Mouse (Mus musculus): Measurements from ENCODE around the gene Krtap5-2.

DNA sequence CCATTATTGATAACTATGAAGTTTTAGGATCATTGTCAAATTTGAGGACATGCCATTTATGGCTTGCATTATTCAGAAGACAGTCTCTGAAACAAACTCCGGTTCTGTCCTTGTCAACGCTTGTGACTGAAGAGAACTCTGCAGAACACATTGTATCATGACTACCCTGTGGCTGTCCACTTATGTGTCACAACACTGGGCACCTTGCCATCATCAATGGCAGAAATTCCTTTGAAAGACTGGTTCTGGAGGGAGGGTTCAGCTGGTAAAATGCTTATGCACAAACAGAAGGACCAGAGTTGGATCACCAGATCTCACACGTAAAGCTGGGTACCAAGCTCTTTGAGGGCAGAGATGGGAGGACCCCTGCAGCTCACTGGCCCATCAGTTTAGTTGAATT is 16.4 kb downstream of the Krtap5-2 start:
- TF ChIP-seq CTCF (IDR thresholded peaks at IDR 0.05; ENCODE audit: borderline replicate concordance, extremely low read depth, insufficient read depth, insufficient read length) = no peak
- no peak for TF ChIP-seq POLR2A (IDR thresholded peaks at IDR 0.05; ENCODE audit: borderline replicate concordance, extremely low read depth, insufficient read depth, insufficient read length, poor library complexity, severe bottlenecking)

Measured in brain, embryonic 14.5 days (tissue).